Mouse (Mus musculus) MEL (cell line): ENCODE results near the gene Fam13c. TPM values are rescaled to one million over a fixed set of nuclear protein-coding genes. Genes with fewer than 3 reads are reported as not detected.
A peak's percentile ranks its signal among the peaks of the same experiment; 100 is the strongest.

ENCODE experiments used
- DNase-seq: peaks from one replicate; pipeline ENCODE4 v3.0.0; 2011; ENCODE audit warnings: low read depth, low spot score
- H3K27ac ChIP-seq: 2 replicates; pipeline ENCODE4 v1.5.1; 2012; ENCODE audit warnings: low read depth, mild to moderate bottlenecking, control low read depth, low read length, moderate library complexity; ENCODE audit not compliant: control insufficient read depth
- H3K27me3 ChIP-seq, 2 experiments: fragments of 150-350 bp in 1 of 2; sonication (generic) in 1 of 2; 2 replicates each; pipeline ENCODE4 v1.6.1; 2012; ENCODE audit warnings: low read length in 2 of 2, mild to moderate bottlenecking in 2 of 2, improper control_type of control experiment in 1 of 2, moderate library complexity in 1 of 2; ENCODE audit not compliant: insufficient read depth in 2 of 2, control insufficient read depth in 1 of 2
- H3K36me3 ChIP-seq, 2 experiments: 2 replicates each; pipeline ENCODE4 v1.6.1; 2012 to 2014; ENCODE audit warnings: low read length in 2 of 2, improper control_type of control experiment in 1 of 2, inconsistent platforms in 1 of 2, mild to moderate bottlenecking in 1 of 2; ENCODE audit not compliant: insufficient read depth in 2 of 2, control insufficient read depth in 1 of 2
- H3K4me1 ChIP-seq, 2 experiments: fragments of 150-350 bp in 1 of 2; sonication (generic) in 1 of 2; 2 replicates each; pipeline ENCODE4 v1.6.1; 2012; ENCODE audit warnings: low read length in 2 of 2, improper control_type of control experiment in 1 of 2, mild to moderate bottlenecking in 1 of 2; ENCODE audit not compliant: insufficient read depth in 2 of 2, control insufficient read depth in 1 of 2
- H3K4me3 ChIP-seq, 2 experiments: fragments of 150-350 bp in 1 of 2; sonication (generic) in 1 of 2; 2 replicates each; pipeline ENCODE4 v1.5.1; 2012; ENCODE audit warnings: low read depth in 2 of 2, low read length in 2 of 2, mild to moderate bottlenecking in 2 of 2, moderate library complexity in 2 of 2, control low read depth in 1 of 2, improper control_type of control experiment in 1 of 2; ENCODE audit not compliant: control insufficient read depth in 1 of 2, insufficient read depth in 1 of 2
- H3K79me2 ChIP-seq: 2 replicates; pipeline ENCODE4 v1.6.1; 2012; ENCODE audit warnings: mild to moderate bottlenecking, low read length, moderate library complexity; ENCODE audit not compliant: control insufficient read depth, poor library complexity, insufficient read depth
- H3K9ac ChIP-seq: 2 replicates; pipeline ENCODE4 v1.6.1; 2012; ENCODE audit warnings: low read depth, mild to moderate bottlenecking, control low read depth, low read length, moderate library complexity; ENCODE audit not compliant: control insufficient read depth, poor library complexity, severe bottlenecking
- H3K9me3 ChIP-seq: fragments of 150-350 bp; sonication (generic); replicated peaks from 2 replicates; pipeline ENCODE4 v1.6.1; 2012; ENCODE audit warnings: mild to moderate bottlenecking, low read length, improper control_type of control experiment, moderate library complexity; ENCODE audit not compliant: insufficient read depth
- CHD1 ChIP-seq: IDR thresholded peaks from 2 replicates; pipeline ENCODE4 v1.6.1; 2012; ENCODE audit warnings: low read depth, mild to moderate bottlenecking, inconsistent platforms, low read length, improper control_type of control experiment
- CHD2 ChIP-seq: IDR thresholded peaks from 2 replicates; pipeline ENCODE4 v1.6.1; 2011; ENCODE audit warnings: low read length, improper control_type of control experiment
- CTCF ChIP-seq, 3 experiments: IDR thresholded peaks in 2 of 3; conservative IDR thresholded peaks in 1 of 3; 2 replicates each; pipeline ENCODE4 v1.5.1; 2011 to 2012; ENCODE audit warnings: low read length in 3 of 3, low read depth in 2 of 3, mild to moderate bottlenecking in 2 of 3, improper control_type of control experiment in 1 of 3, inconsistent platforms in 1 of 3, mixed read lengths in 1 of 3, moderate library complexity in 1 of 3; ENCODE audit not compliant: control insufficient read depth in 1 of 3, insufficient read depth in 1 of 3, poor library complexity in 1 of 3, severe bottlenecking in 1 of 3
- EP300 ChIP-seq, 2 experiments: IDR thresholded peaks; 2 replicates each; pipeline ENCODE4 v1.6.1; 2011; ENCODE audit warnings: improper control_type of control experiment in 2 of 2, low read length in 2 of 2, low read depth in 1 of 2, mild to moderate bottlenecking in 1 of 2
- HCFC1 ChIP-seq: IDR thresholded peaks from 2 replicates; pipeline ENCODE4 v1.6.1; 2012; ENCODE audit warnings: low read depth, mild to moderate bottlenecking, inconsistent platforms, low read length, improper control_type of control experiment, moderate library complexity
- KAT2A ChIP-seq: conservative IDR thresholded peaks from 2 replicates; pipeline ENCODE4 v1.6.1; 2012; ENCODE audit warnings: low read depth, low read length, improper control_type of control experiment, inconsistent platforms
- MAX ChIP-seq: IDR thresholded peaks from 2 replicates; pipeline ENCODE4 v1.6.1; 2011; ENCODE audit warnings: low read length, improper control_type of control experiment
- MEF2A ChIP-seq: IDR thresholded peaks from 2 replicates; pipeline ENCODE4 v1.6.1; 2014; ENCODE audit warnings: low read depth, mild to moderate bottlenecking, inconsistent platforms, low read length, improper control_type of control experiment; ENCODE audit not compliant: poor library complexity, insufficient replicate concordance, severe bottlenecking; ENCODE audit errors: extremely low read depth
- MXI1 ChIP-seq: IDR thresholded peaks from 2 replicates; pipeline ENCODE4 v1.6.1; 2011; ENCODE audit warnings: mild to moderate bottlenecking, low read depth, low read length, improper control_type of control experiment
- MYB ChIP-seq: IDR thresholded peaks from 2 replicates; pipeline ENCODE4 v1.6.1; 2011; ENCODE audit warnings: mild to moderate bottlenecking, low read depth, low read length, improper control_type of control experiment
- MYC ChIP-seq: IDR thresholded peaks from 2 replicates; pipeline ENCODE4 v1.6.1; 2011; ENCODE audit warnings: low read depth, mild to moderate bottlenecking, low read length, improper control_type of control experiment, moderate library complexity
- NELFE ChIP-seq: IDR thresholded peaks from 2 replicates; pipeline ENCODE4 v1.6.1; 2011; ENCODE audit warnings: low read depth, low read length, improper control_type of control experiment
- NRF1 ChIP-seq: IDR thresholded peaks from 2 replicates; pipeline ENCODE4 v1.6.1; 2014; ENCODE audit warnings: low read depth, mild to moderate bottlenecking, inconsistent platforms, low read length, improper control_type of control experiment, moderate library complexity; ENCODE audit not compliant: poor library complexity, insufficient read depth, severe bottlenecking
- POLR2A ChIP-seq, 2 experiments: IDR thresholded peaks; 2 replicates each; pipeline ENCODE4 v1.6.1; 2011 to 2012; ENCODE audit warnings: low read length in 2 of 2, mild to moderate bottlenecking in 2 of 2, control low read depth in 1 of 2, improper control_type of control experiment in 1 of 2, low read depth in 1 of 2, moderate library complexity in 1 of 2; ENCODE audit not compliant: control insufficient read depth in 1 of 2, insufficient read depth in 1 of 2, poor library complexity in 1 of 2
- POLR2AphosphoS2 ChIP-seq: IDR thresholded peaks from 2 replicates; pipeline ENCODE4 v1.6.1; 2011; ENCODE audit warnings: low read length, improper control_type of control experiment
- POLR2AphosphoS5 ChIP-seq: IDR thresholded peaks from 2 replicates; pipeline ENCODE4 v1.6.1; 2012; ENCODE audit warnings: low read depth, borderline replicate concordance, mild to moderate bottlenecking, inconsistent platforms, low read length, moderate library complexity, mixed read lengths
- RCOR1 ChIP-seq: IDR thresholded peaks from 2 replicates; pipeline ENCODE4 v1.6.1; 2012; ENCODE audit warnings: low read depth, mild to moderate bottlenecking, inconsistent platforms, low read length, improper control_type of control experiment
- SIN3A ChIP-seq: IDR thresholded peaks from 2 replicates; pipeline ENCODE4 v1.6.1; 2012; ENCODE audit warnings: low read length, improper control_type of control experiment, inconsistent platforms
- SMC3 ChIP-seq: IDR thresholded peaks from 2 replicates; pipeline ENCODE4 v1.6.1; 2011; ENCODE audit warnings: low read depth, low read length, improper control_type of control experiment
- TAL1 ChIP-seq: IDR thresholded peaks from 2 replicates; pipeline ENCODE4 v1.6.1; 2012; ENCODE audit warnings: mild to moderate bottlenecking, inconsistent platforms, low read length, moderate library complexity, mixed read lengths
- TBP ChIP-seq: IDR thresholded peaks from 2 replicates; pipeline ENCODE4 v1.8.0; 2011; ENCODE audit warnings: low read depth, low read length, improper control_type of control experiment
- USF1 ChIP-seq: IDR thresholded peaks from 2 replicates; pipeline ENCODE4 v1.6.1; 2014; ENCODE audit warnings: low read depth, mild to moderate bottlenecking, inconsistent platforms, low read length, improper control_type of control experiment, moderate library complexity
- USF2 ChIP-seq, 2 experiments: IDR thresholded peaks; 2 replicates each; pipeline ENCODE4 v1.6.1; 2011 to 2012; ENCODE audit warnings: improper control_type of control experiment in 2 of 2, low read length in 2 of 2, borderline replicate concordance in 1 of 2, inconsistent platforms in 1 of 2, low read depth in 1 of 2, mild to moderate bottlenecking in 1 of 2; ENCODE audit not compliant: insufficient read depth in 1 of 2
- ZC3H11A ChIP-seq: IDR thresholded peaks from 2 replicates; pipeline ENCODE4 v1.6.1; 2012; ENCODE audit warnings: low read depth, mild to moderate bottlenecking, inconsistent platforms, low read length, improper control_type of control experiment
- ZKSCAN1 ChIP-seq: IDR thresholded peaks from 2 replicates; pipeline ENCODE4 v1.6.1; 2012; ENCODE audit warnings: low read depth, mild to moderate bottlenecking, inconsistent platforms, low read length, improper control_type of control experiment, moderate library complexity
- ZMIZ1 ChIP-seq: IDR thresholded peaks from 2 replicates; pipeline ENCODE4 v1.6.1; 2012; ENCODE audit warnings: low read depth, mild to moderate bottlenecking, inconsistent platforms, low read length, improper control_type of control experiment, moderate library complexity
- ZNF384 ChIP-seq: IDR thresholded peaks from 2 replicates; pipeline ENCODE4 v1.6.1; 2012; ENCODE audit warnings: low read depth, mild to moderate bottlenecking, inconsistent platforms, low read length, improper control_type of control experiment
- polyA plus RNA-seq, 2 experiments: library from polyadenylated mRNA; stranded (reverse) in 1 of 2; unstranded in 1 of 2; fragments of >175 nt in 1 of 2; fragments of >200 nt in 1 of 2; gene quantifications; 2 replicates each; pipeline versions ENCODE4 v1.2.1 to v1.2.4; 2012; ENCODE audit warnings: low replicate concordance in 2 of 2, low read depth in 1 of 2; ENCODE audit not compliant: insufficient read length in 2 of 2, insufficient read depth in 1 of 2, missing spikeins in 1 of 2
- total RNA-seq: library from RNA; depleted of rRNA; stranded (reverse); fragments of 300-350 nt; gene quantifications from 2 replicates; pipeline ENCODE4 v1.2.3, GENCODE M21; 2012

Gene Fam13c
- total and polyA plus RNA-seq, 3 experiments, result not detected

- peak; percentile 1 for DNase-seq
- H3K27ac ChIP-seq, result no peak overlapping the region
- no peaks in the 10 kb centered on the region for H3K27me3 ChIP-seq
- no peaks in the 10 kb centered on the region for H3K4me1 ChIP-seq
- H3K79me2 ChIP-seq, result no peaks in the 10 kb centered on the region
- H3K4me3 ChIP-seq, result no peak overlapping the region
- H3K9me3 ChIP-seq, result no peaks in the 10 kb centered on the region
- TF ChIP-seq NELFE, result no peak
- TF ChIP-seq TBP, result no peak
- no peak for TF ChIP-seq POLR2A (IDR thresholded peaks at IDR 0.05; ENCODE audit: control insufficient read depth in 1 of 2, insufficient read depth in 1 of 2, low read depth in 1 of 2, low read length in 2 of 2, poor library complexity in 1 of 2)
- no peaks in the 10 kb centered on the region for H3K36me3 ChIP-seq
- H3K9ac ChIP-seq, result no peak overlapping the region
Observed at GRCm38 (mm10) chr10:70598081-70598515, 157.8 kb downstream of the Fam13c start.

DNA sequence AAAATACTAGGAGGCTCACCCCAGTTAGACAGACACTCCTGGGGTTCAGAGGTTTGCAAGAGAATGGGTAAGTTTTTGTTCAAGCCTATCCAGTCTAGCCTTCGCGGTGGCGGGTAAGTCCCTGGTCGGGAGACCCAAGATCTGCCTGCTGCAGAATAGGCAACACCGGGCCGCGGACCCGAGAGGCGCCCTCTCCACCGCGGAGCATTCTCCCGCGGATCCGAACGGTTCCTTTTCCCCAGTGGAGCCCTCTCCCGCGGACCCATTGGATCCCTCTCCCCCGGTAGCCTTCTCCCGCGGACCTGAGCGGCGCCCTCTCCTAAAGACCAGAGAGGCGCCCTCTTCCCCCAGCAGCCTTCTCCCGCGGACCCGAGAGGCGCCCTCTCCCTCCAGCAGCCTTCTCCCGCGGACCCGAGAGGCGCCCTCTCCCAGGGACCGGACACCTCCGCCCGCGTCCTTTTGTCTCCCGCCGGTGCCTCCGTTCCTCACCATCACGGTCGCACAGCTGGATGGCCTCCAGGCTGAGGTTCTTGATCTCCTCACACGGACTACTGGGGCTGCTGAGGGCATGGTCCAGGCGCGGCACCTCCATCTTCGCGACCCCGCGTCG lies 158.3 kb downstream of the Fam13c start:
- H3K9me3 ChIP-seq, result no peaks in the 10 kb centered on the region

DNA sequence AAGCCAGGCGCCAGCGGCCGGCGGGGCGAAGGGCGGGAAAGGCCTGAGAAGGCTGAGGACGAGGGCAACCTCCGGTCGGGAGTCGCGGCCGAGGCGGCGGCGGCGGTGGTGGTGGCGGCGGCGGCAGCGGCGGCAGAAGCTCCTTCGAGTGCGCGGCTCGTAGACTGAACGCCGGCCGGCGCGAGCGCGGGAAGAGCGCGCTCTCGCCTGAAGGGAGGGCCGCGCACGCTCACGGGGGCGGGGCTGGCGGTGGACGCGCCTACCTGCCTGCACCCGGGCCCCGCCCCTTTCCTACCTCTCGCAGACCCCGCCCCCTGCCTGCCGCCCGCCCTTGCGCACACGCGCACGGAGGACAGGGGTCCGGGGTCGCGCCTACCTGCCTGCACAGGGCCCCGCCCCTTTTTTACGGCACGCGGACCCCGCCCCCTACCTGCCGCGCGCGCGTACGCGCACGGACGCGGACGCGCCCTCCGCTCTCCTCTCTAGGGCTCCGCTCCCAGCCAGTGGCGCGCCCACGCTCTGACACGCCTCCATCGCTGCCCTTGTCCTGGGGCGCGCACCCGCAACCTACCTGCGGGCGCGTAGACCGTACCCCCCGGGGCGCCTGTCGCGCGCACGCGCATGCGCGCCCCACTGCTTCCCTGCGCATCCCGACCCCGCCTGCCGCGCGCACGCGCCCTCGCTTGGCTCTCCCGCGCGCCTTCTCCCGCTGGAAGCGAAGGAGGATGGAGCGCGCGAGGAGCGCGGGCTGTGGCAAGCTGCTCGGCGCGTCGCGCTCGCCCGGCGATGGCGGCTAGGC lies 159.0 kb downstream of the Fam13c start:
- Histone ChIP-seq H3K27me3 (no peaks in the 10 kb centered on the region), H3K9ac (no peak overlapping the region), H3K27ac (no peak overlapping the region), H3K79me2 (no peaks in the 10 kb centered on the region), H3K4me1 (no peaks in the 10 kb centered on the region), H3K9me3 (no peaks in the 10 kb centered on the region), H3K4me3 (no peak overlapping the region), H3K36me3 (no peaks in the 10 kb centered on the region)
- TF ChIP-seq USF1, result no peak
- TF ChIP-seq EP300 (IDR thresholded peaks at IDR 0.05; ENCODE audit: low read depth in 1 of 2, low read length in 2 of 2), result no peak
- no peak for TF ChIP-seq POLR2AphosphoS2
- TF ChIP-seq TAL1, result no peak
- no peak for TF ChIP-seq RCOR1
- no peak for TF ChIP-seq MAX
- no peak for TF ChIP-seq SMC3
- TF ChIP-seq ZNF384, result no peak
- TF ChIP-seq POLR2A (IDR thresholded peaks at IDR 0.05; ENCODE audit: control insufficient read depth in 1 of 2, insufficient read depth in 1 of 2, low read depth in 1 of 2, low read length in 2 of 2, poor library complexity in 1 of 2), result no peak
- TF ChIP-seq NELFE, result no peak
- no peak for TF ChIP-seq CHD1
- no peak for TF ChIP-seq CTCF (IDR thresholded peaks at IDR 0.05 in 2 of 3, conservative IDR thresholded peaks at IDR 0.05 in 1 of 3; ENCODE audit: control insufficient read depth in 1 of 3, insufficient read depth in 1 of 3, low read depth in 2 of 3, low read length in 3 of 3, poor library complexity in 1 of 3, severe bottlenecking in 1 of 3)
- TF ChIP-seq USF2 (IDR thresholded peaks at IDR 0.05; ENCODE audit: borderline replicate concordance in 1 of 2, insufficient read depth in 1 of 2, low read depth in 1 of 2, low read length in 2 of 2), result no peak
- no peak for TF ChIP-seq HCFC1
- no peak for TF ChIP-seq MXI1
- TF ChIP-seq KAT2A, result no peak
- no peak for TF ChIP-seq MYB
- no peak for TF ChIP-seq ZC3H11A
- no peak for DNase-seq

More for the DNA sequence above, 158.3 kb downstream of the Fam13c start:
- H3K79me2 ChIP-seq, result no peaks in the 10 kb centered on the region
- no peak overlapping the region for H3K27ac ChIP-seq
- no peaks in the 10 kb centered on the region for H3K4me1 ChIP-seq
- H3K27me3 ChIP-seq, result no peaks in the 10 kb centered on the region
- H3K9ac ChIP-seq, result no peak overlapping the region
- DNase-seq, result no peak
- no peaks in the 10 kb centered on the region for H3K36me3 ChIP-seq
- TF ChIP-seq HCFC1, result no peak
- no peak for TF ChIP-seq NRF1
- no peak for TF ChIP-seq SIN3A
- TF ChIP-seq RCOR1, result no peak
- TF ChIP-seq MEF2A, result no peak
- TF ChIP-seq CHD2, result no peak
- TF ChIP-seq MYC, result no peak
- no peak for TF ChIP-seq USF2 (IDR thresholded peaks at IDR 0.05; ENCODE audit: borderline replicate concordance in 1 of 2, insufficient read depth in 1 of 2, low read depth in 1 of 2, low read length in 2 of 2)
- TF ChIP-seq POLR2AphosphoS5, result no peak
- TF ChIP-seq ZMIZ1, result no peak
- no peak for TF ChIP-seq ZKSCAN1
- no peak for TF ChIP-seq POLR2AphosphoS2
- no peak for TF ChIP-seq NELFE
- no peak for TF ChIP-seq POLR2A (IDR thresholded peaks at IDR 0.05; ENCODE audit: control insufficient read depth in 1 of 2, insufficient read depth in 1 of 2, low read depth in 1 of 2, low read length in 2 of 2, poor library complexity in 1 of 2)
- H3K4me3 ChIP-seq, result no peak overlapping the region
